Mouse (Mus musculus) cortical plate, adult 2 months (tissue): ENCODE results near the gene Snapc2.

ENCODE experiments used
- CTCF ChIP-seq: fragments of 200-500 bp; IDR thresholded peaks from 2 replicates; pipeline ENCODE4 v1.5.1; 2011; ENCODE audit warnings: mild to moderate bottlenecking, control low read depth, low read length; ENCODE audit not compliant: insufficient read depth; ENCODE audit errors: extremely low read depth
- POLR2A ChIP-seq: fragments of 200-500 bp; IDR thresholded peaks from 2 replicates; pipeline ENCODE4 v1.6.1; 2011; ENCODE audit warnings: mild to moderate bottlenecking, low read length, control low read depth; ENCODE audit not compliant: insufficient read depth; ENCODE audit errors: extremely low read depth

GRCm38 (mm10) chr8:4265160-4265914, 12.5 kb downstream of the Snapc2 start:
- 0 out of 2 replicates have a peak, but pooled peaks have one; percentile 10 for TF ChIP-seq POLR2A
- TF ChIP-seq CTCF: no peak
